Mouse (Mus musculus) embryonic facial prominence, embryonic 13.5 days (tissue): ENCODE measurements around the gene Rmdn3. TPM values are rescaled to one million over a fixed set of nuclear protein-coding genes. Genes with fewer than 3 reads are reported as not detected.

ENCODE experiments used
- ATAC-seq: fragments of 200-750 bp; cut with Nextera tagmentation; 2 replicates; pipeline ENCODE4 v1.8.0; 2017; ENCODE audit warnings: low read depth; ENCODE audit not compliant: insufficient number of reproducible peaks, insufficient read depth, low FRiP score, low TSS enrichment
- H3K27ac ChIP-seq: fragments of 300-500 bp; sonication (generic); 2 replicates; pipeline ENCODE4 v1.5.1; 2015; ENCODE audit warnings: moderate library complexity, mild to moderate bottlenecking, inconsistent platforms
- H3K27me3 ChIP-seq: fragments of 300-500 bp; sonication (generic); 2 replicates; pipeline ENCODE4 v1.6.1; 2015; ENCODE audit warnings: mild to moderate bottlenecking, inconsistent platforms
- H3K36me3 ChIP-seq: fragments of 300-500 bp; sonication (generic); 2 replicates; pipeline ENCODE4 v1.6.1; 2015; ENCODE audit warnings: mild to moderate bottlenecking, inconsistent platforms
- H3K4me1 ChIP-seq: fragments of 300-500 bp; sonication (generic); 2 replicates; pipeline ENCODE4 v1.6.1; 2015; ENCODE audit warnings: inconsistent platforms
- H3K4me2 ChIP-seq: fragments of 300-500 bp; sonication (generic); 2 replicates; pipeline ENCODE4 v1.6.1; 2015; ENCODE audit warnings: moderate library complexity, mild to moderate bottlenecking, inconsistent platforms
- H3K4me3 ChIP-seq: fragments of 300-500 bp; sonication (generic); 2 replicates; pipeline ENCODE4 v1.5.1; 2015; ENCODE audit warnings: mild to moderate bottlenecking, inconsistent platforms
- H3K9ac ChIP-seq: fragments of 300-500 bp; sonication (generic); 2 replicates; pipeline ENCODE4 v1.6.1; 2015; ENCODE audit warnings: mild to moderate bottlenecking, inconsistent platforms
- H3K9me3 ChIP-seq: fragments of 300-500 bp; sonication (generic); 2 replicates; pipeline ENCODE4 v1.6.1; 2016; ENCODE audit warnings: inconsistent platforms
- WGBS: fragments of 180-500 bp; shearing (Covaris S2); methylation state at CpG from one replicate; pipeline ENCODE4 v1.1.7; 2015; ENCODE audit warnings: mixed read lengths; 5-methylcytosine and 5-hydroxymethylcytosine counted together
- polyA plus RNA-seq: library from polyadenylated mRNA; unstranded; fragments of >200 nt; fragmentation: Nextera tagmentation; extraction: Ambion mirVana; gene quantifications from 2 replicates; pipeline ENCODE4 v1.2.1, GENCODE M21; 2015

Gene Rmdn3
- polyA plus RNA-seq, 1 experiment from 2014 or later, result 40.9 TPM

DNA sequence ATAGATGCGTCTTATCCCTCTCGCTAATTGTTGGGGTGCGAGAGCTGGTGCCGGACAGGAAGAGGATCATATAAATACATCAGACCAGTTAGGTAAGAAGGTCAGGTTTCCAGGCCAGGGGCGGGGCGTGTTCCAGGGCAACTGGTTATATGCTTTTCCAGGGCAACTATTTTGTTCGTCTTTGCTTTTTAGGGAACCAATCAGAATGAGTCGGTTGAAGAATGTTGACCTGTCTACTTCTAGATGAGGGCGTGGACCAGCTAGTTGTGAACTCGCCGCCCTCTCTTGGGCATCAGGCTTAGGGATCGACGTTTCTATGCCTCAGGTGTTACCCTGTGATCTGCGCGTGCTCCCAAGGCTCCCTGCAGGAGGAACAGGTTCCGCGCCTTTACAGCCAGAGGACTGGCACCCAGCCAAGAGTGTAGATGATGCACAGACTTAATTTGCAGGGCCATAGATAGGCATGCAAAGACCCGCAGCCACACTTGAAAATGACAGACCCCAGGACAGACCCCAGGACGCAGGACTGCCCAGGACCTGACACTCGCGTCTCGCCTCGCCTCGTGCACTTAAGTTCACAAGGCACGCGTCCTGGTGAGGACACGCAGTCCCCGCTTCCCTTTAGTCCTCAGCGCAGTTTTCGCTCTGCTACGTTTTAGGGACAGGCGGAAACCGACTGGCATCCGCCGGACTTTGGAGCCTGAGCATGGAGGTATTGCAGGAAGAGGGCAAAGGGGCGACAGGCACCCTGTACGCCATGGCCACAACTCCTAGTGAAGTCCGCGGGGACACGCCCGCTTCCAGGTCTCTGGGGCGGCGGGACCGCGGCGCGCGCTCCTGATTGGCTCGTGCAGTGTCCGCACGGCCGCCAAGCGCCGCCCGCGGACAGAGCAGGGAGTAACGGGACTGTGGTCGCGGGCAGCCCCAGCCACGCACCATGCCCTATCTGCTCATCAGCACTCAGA, 10.3 kb upstream of the Rmdn3 start, which contains the start of gene Gchfr:
Gene Gchfr, plus strand, starts transcription at position 873 of the 965 bp plus-strand sequence.
- Histone ChIP-seq H3K36me3 (peaks cover 3% of the 10 kb centered on the region), H3K4me2 (peak within 1 kb of the TSS; percentile 99), H3K9ac (peak within 1 kb of the TSS; percentile 67), H3K27ac (no peak within 1 kb of the TSS), H3K4me3 (peak within 1 kb of the TSS; percentile 56), H3K27me3 (peaks cover 41% of the 10 kb centered on the region), H3K4me1 (peaks cover 16% of the 10 kb centered on the region), H3K9me3 (no peaks in the 10 kb centered on the region)
- peak; percentile 38; the same call in 1 of the 2 replicates for ATAC-seq
- WGBS, result under 1% methylated on average over 60 of the region's 60 CpGs

DNA sequence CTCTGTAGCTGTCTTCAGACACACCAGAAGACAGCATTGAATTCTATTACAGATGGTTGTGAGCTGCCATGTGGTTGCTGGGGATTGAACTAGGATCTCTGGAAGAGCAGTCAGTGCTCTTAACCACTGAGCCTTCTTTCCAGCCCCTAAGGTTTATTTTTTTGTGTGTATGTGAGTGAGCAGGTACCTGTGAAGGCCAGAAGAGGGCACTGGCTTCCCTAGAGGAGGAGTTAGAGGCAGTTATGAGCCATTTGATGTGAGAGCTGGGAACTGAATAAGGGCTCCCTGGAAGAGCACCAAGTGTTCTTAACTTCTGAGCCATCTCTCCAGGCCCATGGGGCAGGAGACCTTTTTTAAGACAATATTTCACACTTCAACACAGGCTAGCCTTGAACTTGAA, 8.6 kb upstream of the Rmdn3 start:
- Histone ChIP-seq H3K9me3 (no peaks in the 10 kb centered on the region), H3K36me3 (no peaks in the 10 kb centered on the region), H3K9ac (no peak overlapping the region), H3K4me2 (no peak overlapping the region), H3K4me3 (no peak overlapping the region), H3K4me1 (peaks cover 16% of the 10 kb centered on the region), H3K27ac (no peak overlapping the region), H3K27me3 (peaks cover 41% of the 10 kb centered on the region)
- no peak for ATAC-seq

GRCm38 (mm10) chr2:119163999-119164398, 7.2 kb upstream of the Rmdn3 start:
- Histone ChIP-seq H3K4me1 (peaks cover 16% of the 10 kb centered on the region), H3K9ac (no peak overlapping the region), H3K27me3 (peaks cover 37% of the 10 kb centered on the region), H3K9me3 (no peaks in the 10 kb centered on the region), H3K27ac (no peak overlapping the region), H3K36me3 (no peaks in the 10 kb centered on the region), H3K4me2 (no peak overlapping the region), H3K4me3 (no peak overlapping the region)
- ATAC-seq, result no peak
- 88% methylated on average over 4 of the region's 4 CpGs for WGBS

DNA sequence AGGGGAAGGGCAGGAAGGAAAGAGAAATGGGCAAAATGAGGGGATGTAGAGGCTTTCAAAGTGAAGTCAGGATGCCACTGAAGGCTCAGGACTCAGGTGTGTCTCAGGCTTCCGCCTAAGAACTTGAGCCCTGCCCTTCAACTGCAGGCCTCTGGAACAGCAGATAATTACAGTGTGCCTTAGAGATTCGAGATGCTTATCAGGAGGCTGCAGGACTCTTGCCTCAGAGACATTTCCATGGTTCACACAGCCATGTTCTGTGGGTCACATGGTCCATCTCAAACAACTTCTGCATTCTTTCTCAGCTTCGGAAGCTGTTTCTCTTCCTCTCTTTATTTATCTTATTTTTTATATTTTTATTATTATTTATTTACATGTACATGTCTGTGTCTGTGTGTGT, 6.3 kb upstream of the Rmdn3 start:
- Histone ChIP-seq H3K4me1 (peaks cover 16% of the 10 kb centered on the region), H3K4me3 (no peak overlapping the region), H3K9ac (no peak overlapping the region), H3K4me2 (no peak overlapping the region), H3K27ac (no peak overlapping the region), H3K9me3 (no peaks in the 10 kb centered on the region), H3K36me3 (no peaks in the 10 kb centered on the region), H3K27me3 (peaks cover 30% of the 10 kb centered on the region)
- no peak for ATAC-seq
- WGBS, result 49% methylated on average over 3 of the region's 3 CpGs

DNA sequence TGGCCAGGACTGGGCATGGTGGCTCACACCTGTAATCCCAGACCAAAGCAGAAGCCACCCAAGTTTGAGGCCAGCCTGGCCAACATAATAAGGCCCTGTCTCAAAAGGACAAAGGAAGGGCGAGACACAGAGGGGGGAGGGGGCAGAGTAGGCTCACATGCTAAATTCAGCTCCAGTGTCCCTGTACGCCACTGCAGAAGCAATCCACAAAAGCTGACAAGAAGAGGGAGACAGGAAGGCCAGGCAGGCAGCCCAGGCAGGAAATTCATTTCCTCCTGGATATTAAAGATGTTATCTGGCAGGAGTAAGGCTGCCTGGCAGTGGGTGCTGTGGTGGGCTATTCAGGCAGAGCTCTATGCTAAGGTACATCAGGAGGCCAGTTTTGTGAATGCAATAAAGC, 4.4 kb upstream of the Rmdn3 start:
- H3K4me2 ChIP-seq, result no peak overlapping the region
- H3K4me1 ChIP-seq, result peaks cover 5% of the 10 kb centered on the region; the same call in 1 of the 2 replicates
- 17% methylated on average over 2 of the region's 2 CpGs for WGBS
- H3K36me3 ChIP-seq, result no peaks in the 10 kb centered on the region
- H3K9ac ChIP-seq, result no peak overlapping the region
- ATAC-seq, result no peak
- H3K4me3 ChIP-seq, result no peak overlapping the region
- no peaks in the 10 kb centered on the region for H3K9me3 ChIP-seq
- no peak overlapping the region for H3K27ac ChIP-seq
- peaks cover 11% of the 10 kb centered on the region for H3K27me3 ChIP-seq

- H3K4me3 ChIP-seq, result no peak overlapping the region
- no peak for ATAC-seq
These were observed 1.0 kb upstream of the Rmdn3 start for GRCm38 (mm10) chr2:119157836-119158235.

GRCm38 (mm10) chr2:119156081-119156680, 653 bp downstream of the Rmdn3 start:
- Histone ChIP-seq H3K4me1 (peaks cover 16% of the 10 kb centered on the region), H3K9ac (peak overlapping the region; percentile 93), H3K9me3 (no peaks in the 10 kb centered on the region), H3K27me3 (no peaks in the 10 kb centered on the region), H3K27ac (0 out of 2 replicates have a peak overlapping the region, but pooled peaks have one; percentile 16), H3K4me3 (peak overlapping the region; percentile 100), H3K4me2 (peak overlapping the region; percentile 95), H3K36me3 (peaks cover 32% of the 10 kb centered on the region)
- 0 out of 2 replicates have a peak, but pooled peaks have one; percentile 46 for ATAC-seq
- WGBS, result 8% methylated on average over 34 of the region's 34 CpGs

More at GRCm38 (mm10) chr2:119157836-119158235, 1.0 kb upstream of the Rmdn3 start:
- Histone ChIP-seq H3K27ac (no peak overlapping the region), H3K36me3 (peaks cover 16% of the 10 kb centered on the region), H3K4me1 (peaks cover 16% of the 10 kb centered on the region), H3K4me2 (peak overlapping the region; percentile 95; the same call in 1 of the 2 replicates), H3K9me3 (no peaks in the 10 kb centered on the region), H3K9ac (no peak overlapping the region), H3K27me3 (no peaks in the 10 kb centered on the region; the same call in 1 of the 2 replicates)

- H3K9me3 ChIP-seq, result no peaks in the 10 kb centered on the region
- 87% methylated on average over 9 of the region's 9 CpGs for WGBS
- no peaks in the 10 kb centered on the region for H3K27me3 ChIP-seq
- H3K27ac ChIP-seq, result no peak overlapping the region
- ATAC-seq, result no peak
- peak overlapping the region; percentile 95 for H3K4me2 ChIP-seq
- H3K36me3 ChIP-seq, result peaks cover 40% of the 10 kb centered on the region
- peaks cover 16% of the 10 kb centered on the region for H3K4me1 ChIP-seq
- H3K4me3 ChIP-seq, result peak overlapping the region; percentile 100; the same call in 1 of the 2 replicates
- peak overlapping the region; percentile 93 for H3K9ac ChIP-seq
These were observed 1.4 kb downstream of the Rmdn3 start for GRCm38 (mm10) chr2:119155388-119155787.

DNA sequence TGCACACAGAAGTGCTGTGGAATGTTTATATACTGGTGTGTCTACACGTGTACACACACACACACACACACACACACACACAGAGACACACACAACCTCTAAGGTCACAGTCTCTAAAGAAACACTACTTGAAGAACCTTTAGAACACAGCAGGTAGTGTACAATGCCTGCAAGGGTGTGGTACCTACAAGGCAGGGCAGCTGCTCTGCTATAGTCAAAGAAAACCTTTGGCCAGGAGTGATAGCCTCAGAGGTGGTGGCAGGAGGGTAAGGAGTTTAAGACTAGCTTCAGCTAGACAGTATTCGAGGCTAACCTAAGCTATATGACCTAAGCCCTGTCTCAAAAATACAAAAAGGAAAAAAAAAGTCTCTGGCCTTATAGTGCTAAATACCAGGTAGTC, 2.2 kb downstream of the Rmdn3 start:
- Histone ChIP-seq H3K4me3 (no peak overlapping the region), H3K36me3 (peaks cover 47% of the 10 kb centered on the region), H3K9ac (no peak overlapping the region), H3K9me3 (no peaks in the 10 kb centered on the region), H3K4me1 (peaks cover 16% of the 10 kb centered on the region), H3K27me3 (no peaks in the 10 kb centered on the region), H3K27ac (no peak overlapping the region), H3K4me2 (no peak overlapping the region)
- WGBS, result 67% methylated on average over 2 of the region's 2 CpGs
- ATAC-seq, result no peak

DNA sequence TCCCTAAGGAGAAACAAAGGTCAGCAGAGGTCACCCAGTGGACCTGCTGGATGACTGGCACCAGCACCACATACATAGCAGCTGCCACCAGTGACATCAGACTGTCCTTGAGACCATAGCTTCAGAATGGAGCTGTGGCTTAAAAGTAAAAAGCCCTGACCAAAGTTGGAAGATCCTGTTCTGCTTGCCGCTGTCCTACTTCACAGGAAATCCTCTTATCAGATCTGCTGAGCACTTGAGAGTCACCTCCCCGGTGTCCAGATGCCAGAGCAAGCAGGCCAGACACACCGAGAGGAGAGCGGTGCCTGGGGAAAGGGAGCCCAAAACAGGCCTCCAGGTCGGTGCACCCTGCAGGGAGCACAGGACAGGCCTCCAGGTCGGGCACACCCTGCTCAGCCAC, 4.6 kb downstream of the Rmdn3 start:
- H3K27me3 ChIP-seq, result no peaks in the 10 kb centered on the region
- peaks cover 72% of the 10 kb centered on the region for H3K36me3 ChIP-seq
- no peak overlapping the region for H3K9ac ChIP-seq
- peaks cover 13% of the 10 kb centered on the region for H3K4me1 ChIP-seq
- no peak overlapping the region for H3K4me2 ChIP-seq
- no peak overlapping the region for H3K4me3 ChIP-seq
- H3K9me3 ChIP-seq, result no peaks in the 10 kb centered on the region
- H3K27ac ChIP-seq, result no peak overlapping the region
- 84% methylated on average over 6 of the region's 6 CpGs for WGBS
- no peak for ATAC-seq

DNA sequence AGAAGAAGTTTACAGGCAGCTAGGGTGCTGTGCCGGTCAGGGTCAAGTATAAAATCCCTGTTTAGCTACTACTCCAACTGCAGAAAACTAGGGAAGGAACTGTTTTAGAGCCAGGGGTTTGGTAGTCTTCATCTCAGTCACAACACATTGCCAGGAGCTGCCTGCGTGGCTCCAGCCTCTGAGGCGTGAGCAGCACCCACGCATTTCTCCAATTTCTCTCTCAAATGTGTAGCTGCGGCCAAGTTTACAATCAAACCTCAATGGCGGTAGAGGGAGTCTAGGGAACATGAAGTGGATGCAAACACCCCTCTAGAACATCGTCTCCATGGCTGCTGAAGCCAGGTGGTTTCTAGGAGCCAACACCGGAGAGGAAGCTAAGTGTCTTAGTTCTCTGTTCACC, 9.1 kb downstream of the Rmdn3 start:
- H3K9ac ChIP-seq, result no peak overlapping the region
- no peak overlapping the region for H3K27ac ChIP-seq
- peaks cover 91% of the 10 kb centered on the region for H3K36me3 ChIP-seq
- H3K4me1 ChIP-seq, result no peaks in the 10 kb centered on the region
- H3K4me2 ChIP-seq, result no peak overlapping the region
- H3K9me3 ChIP-seq, result no peaks in the 10 kb centered on the region
- ATAC-seq, result no peak
- no peaks in the 10 kb centered on the region for H3K27me3 ChIP-seq
- WGBS, result 90% methylated on average over 8 of the region's 8 CpGs
- no peak overlapping the region for H3K4me3 ChIP-seq
